Mouse (Mus musculus): ENCODE measurements around the gene Ghrl. TPM values are rescaled to one million over a fixed set of nuclear protein-coding genes. Genes with fewer than 3 reads are reported as not detected.

Ghrl gene
- polyA plus RNA-seq, 1 experiment from 2014 or later = 1.5 TPM

DNA sequence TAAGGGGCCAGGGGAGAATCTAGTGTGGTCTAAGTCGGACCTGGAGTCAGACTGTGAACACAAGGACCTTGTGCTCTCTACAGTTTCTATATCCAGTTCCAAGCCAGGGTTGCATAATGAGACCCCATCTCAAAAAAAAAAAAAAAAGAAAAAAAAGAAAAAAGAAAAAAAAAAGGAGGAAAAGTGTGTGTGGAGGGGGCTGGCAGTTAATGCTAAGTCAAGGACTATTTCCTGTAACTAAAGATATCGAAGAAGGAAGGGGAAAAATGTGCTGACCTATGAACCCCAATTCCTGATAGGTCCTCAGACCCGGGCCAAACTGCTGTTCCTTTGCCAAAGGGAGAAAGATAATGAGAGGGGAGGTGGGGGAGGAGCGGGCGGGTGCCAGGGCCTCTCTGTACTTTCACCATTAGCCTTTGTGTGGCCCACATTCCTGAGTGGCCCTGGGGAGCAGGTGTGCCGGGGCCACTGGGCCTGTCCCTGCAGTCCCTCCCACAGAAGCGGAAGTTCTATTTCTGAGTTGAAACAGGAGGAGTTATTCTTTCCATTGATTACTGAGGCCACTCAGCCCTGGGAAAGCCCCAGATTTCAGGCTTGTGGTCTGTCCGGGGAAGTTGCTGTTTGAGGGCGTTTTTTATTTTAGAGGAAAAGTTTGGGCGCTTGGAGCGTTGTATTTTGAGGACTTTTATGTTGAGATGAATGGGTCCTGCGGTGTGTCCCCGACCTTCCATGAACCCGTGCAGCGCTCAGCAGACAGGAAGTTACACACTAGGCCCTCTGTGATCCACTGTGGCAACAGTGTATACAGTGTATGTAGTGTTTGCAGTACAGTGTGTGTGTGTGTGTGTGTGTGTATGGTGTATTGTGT lies 51.2 kb downstream of the Ghrl start:
- no peak for TF ChIP-seq CTCF (IDR thresholded peaks at IDR 0.05)
- in situ Hi-C loops (cut with MboI; ENCODE audit: low pct_unique_long_range_greater_than_20kb) = no loop called here
- CTCF ChIA-PET = no interaction called here
- DNase-seq (ENCODE audit: low read depth, low spot score) (no peak), ATAC-seq (no peak)
- no peaks in the 10 kb centered on the region for H3K27me3 ChIP-seq
- POLR2A ChIA-PET = no interaction called here

DNA sequence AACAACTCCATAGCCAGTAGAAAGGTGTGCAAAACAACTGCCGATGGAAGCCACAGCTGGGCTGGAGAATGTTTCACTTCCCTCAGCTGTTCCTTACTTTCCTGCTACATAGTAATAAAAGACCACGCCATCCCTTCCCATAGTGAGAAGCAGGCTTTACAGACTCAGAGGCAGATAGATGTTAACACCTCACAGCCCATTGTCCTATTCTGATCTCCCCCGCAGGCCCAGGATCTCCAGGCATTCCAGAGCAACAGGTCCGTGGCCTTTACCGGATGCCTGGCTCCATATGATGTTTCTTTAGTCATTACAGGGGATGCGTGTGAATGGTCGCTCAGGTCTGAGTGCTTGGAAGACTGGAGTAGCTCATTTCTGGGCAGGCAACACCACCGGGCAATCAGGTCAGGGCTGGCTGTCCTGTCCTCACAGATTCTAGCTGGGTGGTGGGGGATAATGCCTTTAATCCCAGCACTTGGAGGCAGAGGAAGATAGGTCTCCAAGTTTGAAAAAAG lies 52.0 kb downstream of the Ghrl start:
- ChIA-PET CTCF (interaction anchor here (0.7 to 1.7 kb wide), 2 partner anchors 27 to 30 kb away, joined by 3 read pairs; no protein-coding TSS in a partner anchor), POLR2A (no interaction called here)
- H3K27me3 ChIP-seq = no peaks in the 10 kb centered on the region
- ATAC-seq = no peak
- no peak for DNase-seq (ENCODE audit: low read depth, low spot score)
- no peak for TF ChIP-seq CTCF (IDR thresholded peaks at IDR 0.05)
- in situ Hi-C loops (cut with MboI; ENCODE audit: low pct_unique_long_range_greater_than_20kb) = no loop called here

Other genes with a start within 250 kb of the Ghrl start
- gene Il17rc, start 248.5 kb downstream of the Ghrl start, polyA plus RNA-seq (2021) = 242 TPM
- 131 TPM for gene Creld1, start 236.6 kb downstream of the Ghrl start, polyA plus RNA-seq (2021)
- 0.63 TPM for gene Prrt3, start 217.9 kb downstream of the Ghrl start, polyA plus RNA-seq (2021)
- gene Emc3, start 188.2 kb downstream of the Ghrl start, polyA plus RNA-seq (2021) = 162 TPM
- gene Fancd2, start 188.2 kb downstream of the Ghrl start, polyA plus RNA-seq (2021) = 8.2 TPM
- gene Fancd2os, start 119.2 kb downstream of the Ghrl start, polyA plus RNA-seq (2021) = not detected
- gene Brk1, start 115.1 kb downstream of the Ghrl start, polyA plus RNA-seq (2021) = 167 TPM
- 29.5 TPM for gene Vhl, start 95.9 kb downstream of the Ghrl start, polyA plus RNA-seq (2021)
- 34.6 TPM for gene Irak2, start 81.4 kb downstream of the Ghrl start, polyA plus RNA-seq (2021)
- 56.3 TPM for gene Tatdn2, start 22.8 kb downstream of the Ghrl start, polyA plus RNA-seq (2021)
- gene Sec13, start 20.9 kb upstream of the Ghrl start, polyA plus RNA-seq (2021) = 181 TPM

All from Patski (cell line).